Mouse (Mus musculus): ENCODE measurements around the gene Vstm5.

GRCm38 (mm10) chr9:15238297-15238990, 401 bp upstream of the Vstm5 start:
- TF ChIP-seq CTCF (IDR thresholded peaks at IDR 0.05) (no peak), EP300 (IDR thresholded peaks at IDR 0.05) (peak; percentile 58)
